Mouse (Mus musculus) ES-E14 (cell line): ENCODE data around the gene Hcls1. TPM values are rescaled to one million over a fixed set of nuclear protein-coding genes. Genes with fewer than 3 reads are reported as not detected.

Experiments
- DNase-seq: peaks from one replicate; pipeline ENCODE4 v3.0.0-alpha.2; 2013; ENCODE audit warnings: low read depth, low spot score
- H3K27ac ChIP-seq: 2 replicates; pipeline ENCODE4 v1.5.1; 2012; ENCODE audit warnings: low read depth, mild to moderate bottlenecking, low read length, moderate library complexity, mixed read lengths; ENCODE audit not compliant: poor library complexity, insufficient read depth, severe bottlenecking
- H3K36me3 ChIP-seq: 2 replicates; pipeline ENCODE4 v1.6.1; 2012; ENCODE audit warnings: mild to moderate bottlenecking, low read length, moderate library complexity, mixed read lengths; ENCODE audit not compliant: control insufficient read depth, poor library complexity, insufficient read depth, severe bottlenecking
- H3K4me1 ChIP-seq, 2 experiments: fragments of 150-350 bp in 1 of 2; sonication (generic) in 1 of 2; 2 replicates each; pipeline ENCODE4 v1.6.1; 2012; ENCODE audit warnings: low read length in 2 of 2, mild to moderate bottlenecking in 1 of 2, mixed read lengths in 1 of 2; ENCODE audit not compliant: control insufficient read depth in 2 of 2, insufficient read depth in 2 of 2, poor library complexity in 1 of 2
- H3K4me3 ChIP-seq, 2 experiments: fragments of 150-350 bp in 1 of 2; sonication (generic) in 1 of 2; 2 replicates each; pipeline ENCODE4 v1.5.1; 2012; ENCODE audit warnings: low read length in 2 of 2, low read depth in 1 of 2, mild to moderate bottlenecking in 1 of 2, mixed read lengths in 1 of 2; ENCODE audit not compliant: insufficient read depth in 1 of 2, poor library complexity in 1 of 2, severe bottlenecking in 1 of 2
- H3K9ac ChIP-seq: 2 replicates; pipeline ENCODE4 v1.6.1; 2012; ENCODE audit warnings: low read depth, mild to moderate bottlenecking, low read length, mixed read lengths; ENCODE audit not compliant: poor library complexity, insufficient read depth, severe bottlenecking
- H3K9me3 ChIP-seq: fragments of 150-350 bp; sonication (generic); 2 replicates; pipeline ENCODE4 v1.6.1; 2012; ENCODE audit warnings: low read depth, mild to moderate bottlenecking, low read length; ENCODE audit not compliant: control insufficient read depth, insufficient read depth
- CHD2 ChIP-seq: IDR thresholded peaks from 2 replicates; pipeline ENCODE4 v1.6.1; 2014; ENCODE audit warnings: mild to moderate bottlenecking, low read depth, low read length, inconsistent platforms
- HCFC1 ChIP-seq: IDR thresholded peaks from 2 replicates; pipeline ENCODE4 v1.6.1; 2012; ENCODE audit warnings: low read length, inconsistent platforms, borderline replicate concordance; ENCODE audit not compliant: insufficient read depth
- MAFK ChIP-seq: IDR thresholded peaks from 2 replicates; pipeline ENCODE4 v1.6.1; 2014; ENCODE audit warnings: mild to moderate bottlenecking, low read depth, low read length, inconsistent platforms; ENCODE audit not compliant: insufficient read depth
- ZC3H11A ChIP-seq: IDR thresholded peaks from 2 replicates; pipeline ENCODE4 v1.6.1; 2012; ENCODE audit warnings: low read depth, mild to moderate bottlenecking, inconsistent platforms, low read length, borderline replicate concordance
- ZNF384 ChIP-seq: IDR thresholded peaks from 2 replicates; pipeline ENCODE4 v1.6.1; 2012; ENCODE audit warnings: low read depth, low read length, inconsistent platforms
- in situ Hi-C, 2 experiments: fragments of 600-800 bp; cut with MboI; formaldehyde crosslinking; loops; one replicate each; pipeline ENCODE4 v1.15.1; 2025; ENCODE audit warnings: low sequenced_read_pairs in 2 of 2, inconsistent platforms in 1 of 2; ENCODE audit not compliant: unreplicated experiment in 2 of 2
- total RNA-seq: library from RNA; depleted of rRNA; stranded (reverse); fragments of 300-350 nt; gene quantifications from 2 replicates; pipeline ENCODE4 v1.2.3, GENCODE M21; 2012

Gene Hcls1
- total RNA-seq, 1 experiment: 1.2 TPM

DNA sequence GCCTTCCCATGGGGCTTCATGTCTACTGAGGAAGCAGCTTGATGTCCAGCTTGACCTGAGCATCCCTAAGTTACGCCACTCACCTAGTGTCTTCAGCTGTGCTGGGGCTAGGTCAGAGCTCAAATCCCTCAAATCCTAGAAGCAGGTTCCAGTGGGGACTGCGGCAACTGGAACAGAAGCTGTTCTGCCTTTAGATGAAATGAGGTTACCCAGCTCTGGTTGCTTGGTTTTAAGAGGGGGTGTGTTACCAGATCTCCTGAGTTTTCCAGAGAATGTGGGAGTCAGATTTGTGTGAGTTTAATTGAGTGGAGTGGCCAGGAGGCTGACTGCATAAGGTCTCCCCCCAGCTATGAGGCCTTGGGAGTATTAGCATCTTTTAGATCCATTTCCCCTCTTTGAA lies 44.3 kb downstream of the Hcls1 start:
- H3K9ac ChIP-seq: no peak overlapping the region
- no peaks in the 10 kb centered on the region for H3K4me1 ChIP-seq
- in situ Hi-C loops: no loop called here
- DNase-seq: no peak
- no peaks in the 10 kb centered on the region for H3K9me3 ChIP-seq
- H3K36me3 ChIP-seq: no peaks in the 10 kb centered on the region
- H3K4me3 ChIP-seq: no peak overlapping the region
- no peak overlapping the region for H3K27ac ChIP-seq
- TF ChIP-seq ZC3H11A: no peak
- no peak for TF ChIP-seq ZNF384
- TF ChIP-seq HCFC1: no peak
- no peak for TF ChIP-seq MAFK
- no peak for TF ChIP-seq CHD2

DNA sequence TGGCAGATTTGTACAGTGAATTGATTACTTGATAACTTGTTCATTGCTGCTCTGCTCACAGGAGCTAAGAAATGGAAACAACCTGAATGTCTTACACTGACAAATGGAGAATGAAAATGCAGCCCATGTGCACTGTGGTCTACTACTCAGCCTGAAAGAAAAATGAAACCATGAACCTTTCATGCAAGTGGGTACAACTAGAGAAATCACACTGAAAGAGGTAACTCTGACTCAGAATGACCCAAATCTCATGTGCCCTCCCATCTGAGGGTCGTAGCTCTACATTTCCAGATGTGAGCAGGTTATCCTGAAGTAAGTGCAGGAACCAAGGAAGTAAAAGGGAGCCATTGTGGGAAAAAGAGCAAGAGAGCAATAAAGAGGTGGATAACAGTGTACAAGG lies 49.0 kb downstream of the Hcls1 start:
- TF ChIP-seq ZNF384 (no peak), MAFK (no peak), HCFC1 (no peak)
- in situ Hi-C loops: no loop called here
- no peaks in the 10 kb centered on the region for H3K36me3 ChIP-seq
- no peaks in the 10 kb centered on the region for H3K4me1 ChIP-seq
- no peak overlapping the region for H3K4me3 ChIP-seq
- no peak overlapping the region for H3K27ac ChIP-seq
- no peaks in the 10 kb centered on the region for H3K9me3 ChIP-seq
- DNase-seq: no peak
- no peak overlapping the region for H3K9ac ChIP-seq

DNA sequence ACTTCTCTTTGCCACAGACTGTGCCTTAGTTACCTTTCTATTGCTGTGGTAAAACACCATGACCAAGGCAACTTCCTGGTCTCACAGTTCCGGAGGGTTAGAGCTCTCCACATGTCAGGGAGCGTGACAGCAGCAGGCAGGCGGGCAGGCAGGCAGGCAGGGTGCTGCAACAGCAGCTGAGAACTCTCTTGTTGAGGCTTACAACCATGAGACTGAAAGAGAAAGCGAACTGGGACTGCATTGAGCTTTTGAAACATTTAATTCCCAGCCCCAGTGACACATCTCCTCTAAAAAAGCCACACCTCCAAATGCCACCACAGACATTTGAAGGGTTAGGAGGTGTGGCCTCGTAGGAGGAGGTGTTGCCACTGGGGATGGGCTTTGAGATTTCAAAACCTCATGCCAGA lies 50.9 kb downstream of the Hcls1 start:
- H3K36me3 ChIP-seq: no peaks in the 10 kb centered on the region
- H3K4me1 ChIP-seq: peaks cover 5% of the 10 kb centered on the region in 2 experiments; a peak in 2 of 4 replicates
- H3K4me3 ChIP-seq: no peak overlapping the region
- DNase-seq: no peak
- no peaks in the 10 kb centered on the region for H3K9me3 ChIP-seq
- H3K9ac ChIP-seq: no peak overlapping the region
- in situ Hi-C loops: no loop called here
- H3K27ac ChIP-seq: no peak overlapping the region
- TF ChIP-seq ZNF384 (no peak), CHD2 (no peak), HCFC1 (no peak), MAFK (no peak), ZC3H11A (no peak)

DNA sequence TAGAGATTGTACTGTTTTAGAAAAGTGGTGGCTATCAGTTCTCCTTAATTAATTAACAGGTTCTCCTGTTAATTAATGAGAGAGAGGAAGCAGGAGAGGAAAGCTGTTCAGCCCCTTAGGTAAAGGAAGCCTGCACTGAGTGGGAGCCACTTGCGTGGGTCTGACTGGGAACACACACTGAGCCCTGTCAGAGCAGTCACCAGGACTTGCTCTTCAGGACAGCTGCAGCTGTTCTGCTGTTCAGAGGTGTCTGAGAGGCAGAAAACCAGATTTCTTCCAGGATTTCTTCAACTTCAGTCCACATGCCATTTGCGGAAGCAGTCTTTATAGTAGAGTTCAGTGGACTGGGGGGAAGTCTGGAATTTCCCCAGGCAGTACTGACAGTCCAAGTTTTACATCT lies 52.6 kb downstream of the Hcls1 start:
- no peak overlapping the region for H3K27ac ChIP-seq
- H3K4me1 ChIP-seq: peaks cover 5 to 7% of the 10 kb centered on the region in 2 experiments; a peak in 3 of 4 replicates
- in situ Hi-C loops: no loop called here
- TF ChIP-seq CHD2 (no peak), ZC3H11A (no peak), MAFK (no peak), HCFC1 (no peak), ZNF384 (no peak)
- H3K4me3 ChIP-seq: no peak overlapping the region
- no peak overlapping the region for H3K9ac ChIP-seq
- H3K36me3 ChIP-seq: no peaks in the 10 kb centered on the region
- H3K9me3 ChIP-seq: no peaks in the 10 kb centered on the region
- DNase-seq: no peak

DNA sequence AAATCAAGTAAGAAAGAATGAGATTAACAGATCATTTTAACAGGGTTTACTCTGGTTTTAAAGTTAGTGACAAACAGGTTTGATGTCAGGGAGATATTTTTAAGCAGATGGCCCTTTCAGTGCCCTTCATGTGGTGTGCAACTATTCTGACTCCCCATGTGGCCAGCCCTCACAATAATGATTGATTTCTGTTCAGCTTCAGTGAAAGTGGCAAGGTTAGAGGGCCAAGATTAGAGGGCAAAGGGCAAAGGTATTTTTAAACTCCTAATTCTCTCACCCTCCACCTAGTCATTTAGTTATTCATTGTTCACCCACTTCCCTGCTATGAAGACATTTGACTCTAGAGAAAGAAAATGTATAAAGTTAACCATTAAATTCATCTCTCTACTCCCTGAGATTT lies 53.3 kb downstream of the Hcls1 start:
- in situ Hi-C loops: no loop called here
- TF ChIP-seq MAFK (no peak), HCFC1 (no peak), CHD2 (no peak), ZC3H11A (no peak), ZNF384 (no peak)
- Histone ChIP-seq H3K36me3 (no peaks in the 10 kb centered on the region), H3K27ac (no peak overlapping the region), H3K4me3 (no peak overlapping the region), H3K4me1 (peaks cover 5 to 7% of the 10 kb centered on the region in 2 experiments; a peak in 3 of 4 replicates), H3K9ac (no peak overlapping the region), H3K9me3 (no peaks in the 10 kb centered on the region)
- no peak for DNase-seq
